Mouse (Mus musculus) thymus, postnatal 10 days (tissue): ENCODE data around the gene Scyl3.

Experiments
- DNase-seq, 2 experiments: peaks; one replicate each; pipeline ENCODE4 v3.0.0; 2021; ENCODE audit warnings: low spot score in 2 of 2

Scyl3 gene

DNA sequence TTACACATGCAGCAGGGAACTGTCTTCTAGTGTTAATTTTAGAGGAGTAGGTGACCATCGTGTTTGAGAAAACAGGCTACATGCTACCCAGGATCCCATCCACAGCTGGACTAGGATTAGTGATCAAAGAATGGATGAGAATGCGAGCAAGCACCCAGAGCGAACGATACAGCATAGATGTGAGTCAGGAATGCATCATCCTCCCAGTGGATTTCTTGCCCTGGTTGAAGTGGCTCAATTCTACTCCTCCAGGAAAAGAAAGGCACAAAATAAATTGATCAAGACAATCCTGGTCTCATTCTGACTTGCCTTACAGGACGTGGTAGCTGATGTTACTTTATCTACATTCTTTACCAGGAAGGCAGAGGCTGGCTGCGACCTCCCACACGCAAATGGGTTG lies at the start of gene Scyl3:
Scyl3 (plus strand) TSS at position 255 of the 400 bp plus-strand sequence.
- DNase-seq = no peak

DNA sequence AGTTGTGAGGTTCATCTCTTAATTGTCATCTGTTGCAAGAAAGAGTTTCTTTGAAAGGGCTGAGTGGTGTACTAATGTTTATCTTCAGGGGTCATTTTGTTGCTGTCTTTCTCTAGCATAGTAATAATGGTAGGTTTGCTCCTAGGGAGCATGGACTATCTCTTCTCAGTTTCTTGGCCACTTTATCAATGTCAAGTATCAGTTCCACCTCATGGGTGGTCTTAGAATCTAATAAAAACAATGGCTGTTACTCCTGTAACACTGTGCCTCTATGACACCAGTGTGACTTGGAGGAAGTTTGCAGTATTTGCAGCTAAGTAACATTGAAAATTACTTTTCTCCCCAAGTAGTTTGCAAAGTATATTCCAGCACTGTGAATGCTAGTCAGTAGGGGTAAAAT lies 39.3 kb upstream of the Scyl3 start:
- no peak for DNase-seq

DNA sequence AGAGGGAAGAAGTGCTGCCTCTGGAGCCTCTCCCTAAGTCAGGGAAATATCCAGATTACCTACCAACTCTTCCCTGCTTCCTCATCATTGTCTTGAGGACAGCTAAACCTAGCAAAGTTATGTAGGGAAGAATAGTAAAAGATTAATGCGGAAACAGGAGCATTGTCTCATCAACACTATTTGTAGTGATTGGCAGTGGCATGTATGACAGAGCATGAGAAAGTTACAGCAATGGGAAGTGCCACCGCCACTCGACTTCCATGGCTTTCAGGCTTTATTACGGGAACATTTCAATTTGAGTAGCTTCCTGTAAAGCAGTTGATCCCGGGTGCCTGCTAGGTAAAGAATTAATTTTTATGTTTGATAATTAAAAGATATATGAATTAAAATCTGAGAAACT lies 35.6 kb upstream of the Scyl3 start:
- no peak for DNase-seq

DNA sequence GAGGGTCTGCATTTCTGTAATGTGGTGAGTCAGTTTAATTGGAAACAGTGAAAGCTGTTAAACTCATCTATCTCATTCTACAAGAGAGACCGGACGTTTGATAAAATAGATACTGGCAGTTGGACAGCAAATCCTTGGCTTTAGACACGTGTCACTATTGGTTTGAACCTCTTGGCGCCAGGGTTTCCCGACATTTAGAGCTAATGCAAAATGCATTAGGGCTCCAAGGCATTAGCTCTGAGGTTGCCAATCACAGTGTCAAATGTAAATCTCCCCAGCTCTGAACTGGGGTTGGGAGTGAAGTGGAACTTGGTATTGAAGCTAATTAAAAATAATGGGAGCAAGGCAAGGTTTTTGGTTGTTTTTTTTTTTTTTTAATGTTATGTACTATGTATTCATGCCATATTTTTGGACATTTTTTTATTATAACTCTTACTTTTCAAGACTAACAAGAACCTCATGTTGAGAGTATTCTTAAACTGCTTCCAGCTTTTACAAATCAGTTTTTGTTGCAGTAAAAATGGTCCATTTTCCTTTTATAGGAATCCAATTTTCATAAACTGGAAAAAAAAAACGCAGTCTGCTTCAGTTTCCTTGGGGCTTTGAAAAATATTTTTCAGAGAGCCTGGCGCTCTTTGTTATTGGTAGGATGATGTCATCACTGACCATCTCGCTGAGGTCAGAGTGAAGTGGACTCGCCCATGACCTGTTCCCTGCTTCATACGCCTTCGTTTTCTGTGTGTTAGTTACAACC lies 34.9 kb upstream of the Scyl3 start:
- DNase-seq = no peak

DNA sequence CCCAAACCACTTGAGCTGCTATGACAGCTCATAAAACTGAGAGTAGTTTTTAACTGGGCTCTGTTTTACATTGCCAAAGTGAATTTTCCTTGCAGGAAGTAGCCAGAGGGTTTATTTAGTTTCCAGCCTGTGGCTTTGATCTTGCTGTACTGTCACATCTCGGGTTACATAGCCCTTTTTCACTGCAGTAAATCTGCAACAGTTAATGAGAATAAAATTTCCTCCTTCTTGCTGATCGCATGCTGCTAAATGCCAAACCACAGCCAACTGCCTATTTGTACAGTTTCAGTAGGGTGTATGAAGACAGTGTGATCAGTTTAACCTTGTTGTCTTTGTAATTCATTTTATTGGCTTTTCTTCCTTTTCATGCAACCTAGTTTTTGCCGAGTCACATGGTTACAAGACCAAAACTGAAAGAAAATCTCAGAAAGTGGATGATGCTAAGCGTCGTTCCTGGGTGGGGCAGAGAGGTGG lies 30.6 kb upstream of the Scyl3 start:
- no peak for DNase-seq

DNA sequence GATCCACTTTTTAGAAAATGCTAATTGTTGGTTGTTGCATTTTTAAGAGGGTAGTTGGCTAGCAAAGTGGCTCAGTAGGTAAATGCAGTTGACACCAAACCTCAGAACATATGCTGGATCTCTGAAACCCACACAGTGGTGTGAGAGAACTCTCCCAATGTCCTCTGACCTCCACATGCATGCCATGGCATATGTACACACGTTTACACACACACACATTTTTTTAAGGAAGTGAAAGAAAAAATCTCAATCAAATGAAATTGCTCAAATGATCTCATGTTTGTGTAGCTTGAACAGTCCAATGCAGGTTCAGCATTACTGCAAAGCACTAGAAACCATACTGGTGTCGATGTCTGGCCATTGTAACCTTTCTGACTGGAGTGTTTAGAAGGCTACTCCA lies 29.3 kb upstream of the Scyl3 start:
- DNase-seq = no peak

DNA sequence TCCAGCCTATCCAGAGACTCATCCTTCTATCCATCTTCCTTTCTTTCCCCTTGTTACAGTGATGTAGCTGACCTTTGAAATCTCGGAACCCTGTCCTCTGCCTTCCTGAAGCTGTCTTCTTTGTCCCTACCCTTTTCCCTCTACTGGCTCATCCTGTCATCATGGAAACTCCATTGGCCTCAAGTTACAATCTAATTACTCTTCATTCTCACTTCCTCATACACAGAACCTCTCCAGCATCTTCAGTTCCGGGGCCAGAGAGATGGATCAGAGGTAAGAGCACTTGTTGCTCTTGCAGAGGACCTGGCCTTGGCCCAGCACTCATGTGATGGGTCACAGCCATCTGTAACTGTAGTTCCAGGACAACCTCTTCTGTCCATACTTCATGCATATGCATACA lies 28.7 kb upstream of the Scyl3 start:
- no peak for DNase-seq

DNA sequence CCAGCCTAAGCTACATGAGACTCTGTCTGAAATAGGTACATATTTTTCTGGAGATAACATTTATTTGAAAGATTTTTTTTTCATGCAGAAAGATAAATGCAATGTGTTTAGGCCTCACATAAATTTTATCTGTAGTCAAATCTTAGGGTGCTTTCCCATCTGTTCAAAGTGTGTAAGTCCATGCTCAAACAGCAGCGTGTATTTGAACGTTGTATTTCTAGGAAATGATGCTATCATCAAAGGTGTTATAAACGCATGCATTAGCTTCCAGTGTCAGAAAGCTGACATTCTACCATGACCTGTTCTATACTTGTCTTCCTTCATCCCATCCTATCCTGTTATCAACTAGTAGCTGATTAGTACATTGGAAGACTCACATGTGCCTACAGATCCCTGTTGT lies 25.5 kb upstream of the Scyl3 start:
- no peak for DNase-seq

DNA sequence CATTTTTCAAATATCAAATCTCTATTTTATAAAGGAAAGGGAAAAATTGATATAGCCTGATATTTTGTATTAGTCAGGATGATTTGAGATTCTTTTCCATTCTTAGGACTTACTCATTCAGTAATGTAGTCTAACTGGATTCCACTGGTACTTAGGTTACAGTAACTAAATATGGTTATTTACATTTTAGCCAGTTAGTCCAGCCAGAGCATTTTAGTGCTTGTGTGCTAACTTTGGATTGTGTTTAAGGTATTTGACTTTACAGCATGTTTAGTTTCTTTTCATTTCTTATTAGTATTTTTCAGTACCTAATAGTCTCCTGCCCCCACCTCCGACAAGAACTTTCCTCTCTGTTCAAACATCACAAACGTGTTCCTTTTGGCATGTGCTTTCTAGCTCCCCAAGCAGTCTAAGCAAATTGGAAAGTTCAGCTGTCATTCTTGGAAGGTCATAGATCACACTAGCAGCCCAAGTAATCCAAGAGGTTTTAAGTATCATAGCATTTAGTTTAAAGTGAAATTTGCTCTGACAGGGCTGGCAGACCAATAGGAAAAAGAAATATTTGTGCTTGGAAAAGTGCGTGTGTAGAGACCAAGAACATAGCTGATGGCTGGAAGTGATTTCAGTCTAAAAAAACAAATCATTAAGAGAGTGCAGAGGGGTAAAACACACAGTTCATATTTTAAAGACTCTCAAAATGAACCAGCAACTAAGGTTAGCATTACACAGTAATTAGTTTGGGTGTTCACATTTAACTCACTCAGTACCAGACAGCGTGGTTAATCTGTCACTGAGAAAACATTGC lies 21.7 kb upstream of the Scyl3 start:
- DNase-seq = no peak

DNA sequence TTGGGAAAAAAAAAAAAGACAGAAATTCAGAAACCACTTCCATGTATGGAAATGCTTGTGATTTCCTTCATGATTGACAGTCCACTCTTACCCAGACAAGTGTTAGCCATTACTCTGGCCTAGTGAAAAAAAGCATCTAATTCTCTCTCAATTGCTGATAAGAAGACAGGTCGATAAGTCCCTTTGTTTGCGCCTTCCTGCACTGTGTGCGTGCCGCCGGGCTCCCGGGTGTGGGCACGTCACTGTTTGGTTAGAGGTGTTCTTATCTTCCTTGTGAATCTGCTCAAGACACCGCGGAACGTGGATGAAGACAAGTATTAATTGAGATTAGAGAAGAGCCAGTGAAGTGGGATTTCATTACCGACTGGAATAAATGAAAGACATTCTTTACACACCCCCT lies 20.5 kb upstream of the Scyl3 start:
- no peak for DNase-seq

DNA sequence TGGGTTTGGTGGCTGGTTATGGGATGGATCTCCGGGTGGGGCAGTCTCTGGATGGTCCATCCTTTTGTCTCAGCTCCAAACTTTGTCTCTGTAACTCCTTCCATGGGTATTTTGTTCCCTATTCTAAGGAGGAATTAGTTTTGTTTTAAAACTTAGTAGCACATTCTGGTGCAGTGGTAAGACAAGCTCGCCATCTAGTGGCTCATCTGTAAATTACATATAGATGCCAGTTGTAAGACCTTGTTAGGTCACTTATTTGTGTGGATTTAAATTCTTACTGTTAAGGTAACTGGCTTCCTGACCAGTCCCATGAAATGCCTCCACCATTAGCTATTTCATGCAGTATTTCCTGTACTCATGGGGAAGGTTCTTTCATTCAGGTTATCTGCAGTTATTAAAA lies 18.6 kb upstream of the Scyl3 start:
- peak in 1 of 2 experiments; percentile 33 for DNase-seq

DNA sequence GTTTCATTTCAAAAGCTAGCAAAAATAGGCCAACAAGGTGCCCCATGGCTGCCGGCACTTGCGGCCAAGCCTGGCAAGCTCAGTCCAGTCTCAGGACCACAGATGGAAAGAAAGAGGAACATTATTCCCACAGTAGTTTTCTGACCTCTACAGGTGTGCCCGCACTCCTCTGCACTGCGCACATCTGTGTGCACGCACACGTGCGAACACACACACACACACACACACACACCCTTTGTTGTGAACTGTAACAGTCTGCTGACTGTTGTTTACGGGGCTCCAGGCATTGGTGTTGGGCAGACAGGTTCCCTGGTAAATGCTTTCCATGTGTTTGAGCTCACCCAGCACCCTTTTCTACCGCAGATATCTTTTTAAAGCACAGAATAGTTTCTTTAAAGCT lies 18.1 kb upstream of the Scyl3 start:
- DNase-seq = no peak

DNA sequence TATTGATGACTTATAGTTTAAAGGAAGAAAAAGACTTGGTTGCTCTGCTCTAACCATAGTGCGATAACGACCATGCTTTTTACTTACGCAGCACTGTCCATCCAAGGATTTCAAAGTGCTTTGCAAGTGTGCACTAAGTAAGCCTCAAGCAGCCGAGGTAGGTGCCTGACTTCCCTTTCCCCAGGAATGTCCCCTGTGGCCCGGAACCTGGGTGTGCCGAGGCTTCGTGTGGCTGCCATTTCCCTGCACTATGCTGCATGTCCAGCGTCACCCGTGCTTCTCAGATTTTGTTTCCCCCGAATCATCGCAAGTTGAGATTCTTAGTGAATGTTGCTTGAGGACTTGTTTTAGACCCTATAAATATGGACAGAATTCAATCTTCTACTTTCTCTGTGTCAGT lies 16.9 kb upstream of the Scyl3 start:
- no peak for DNase-seq

DNA sequence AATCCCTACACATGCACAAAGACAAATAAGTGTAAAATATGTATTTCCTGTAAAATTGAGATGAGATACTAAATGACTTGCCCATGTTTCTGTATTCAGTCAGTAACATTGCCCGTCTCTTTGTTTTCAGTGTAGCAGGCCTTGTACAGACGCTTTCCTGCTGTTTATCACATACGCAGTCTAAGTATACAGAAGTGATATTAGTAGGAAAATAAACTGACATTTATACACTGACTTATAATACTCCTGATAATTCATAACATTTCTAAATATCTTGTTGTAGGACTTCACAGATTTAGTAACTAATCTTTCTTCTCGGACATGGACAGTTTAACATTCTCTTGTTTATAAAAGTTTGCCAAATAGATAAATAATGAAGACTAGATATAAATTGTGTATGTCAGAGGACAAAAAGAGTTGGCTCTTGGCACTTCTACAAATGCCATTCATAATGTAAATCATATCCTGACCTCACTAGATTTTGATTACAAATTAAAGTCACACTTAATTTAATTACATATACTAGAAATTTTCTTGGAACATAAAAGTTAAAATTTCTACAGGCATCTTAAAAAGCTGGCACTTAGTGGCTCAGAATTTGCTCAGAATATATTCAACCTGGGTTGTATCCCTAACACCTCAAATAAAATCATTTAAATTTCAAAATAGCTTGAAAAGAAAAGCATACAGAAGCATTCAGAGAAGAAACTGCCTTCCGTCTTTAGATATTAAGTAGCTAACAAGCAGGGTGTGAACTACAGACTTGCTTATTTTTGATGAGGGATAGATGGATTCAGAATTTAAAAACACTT lies 11.3 kb upstream of the Scyl3 start:
- no peak for DNase-seq

DNA sequence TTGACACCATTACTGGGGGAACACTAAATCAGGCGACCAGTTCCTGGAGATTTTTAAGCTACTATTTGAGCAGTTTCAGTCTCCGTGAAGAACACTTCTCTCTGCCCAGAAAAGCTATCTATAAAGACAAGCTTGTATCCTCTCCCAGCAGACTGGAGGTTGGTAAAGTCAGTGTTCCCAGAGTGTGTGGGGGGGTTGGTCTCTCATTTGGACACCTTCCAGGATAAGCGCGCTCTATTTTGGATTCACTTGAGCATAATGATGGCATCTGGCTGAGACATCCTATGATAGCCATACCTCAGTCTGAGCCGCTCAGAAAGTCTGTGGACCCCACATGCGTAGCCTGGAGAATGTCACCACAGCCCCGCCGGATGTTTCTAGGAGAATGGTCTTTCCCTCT lies 4.8 kb upstream of the Scyl3 start:
- no peak for DNase-seq

DNA sequence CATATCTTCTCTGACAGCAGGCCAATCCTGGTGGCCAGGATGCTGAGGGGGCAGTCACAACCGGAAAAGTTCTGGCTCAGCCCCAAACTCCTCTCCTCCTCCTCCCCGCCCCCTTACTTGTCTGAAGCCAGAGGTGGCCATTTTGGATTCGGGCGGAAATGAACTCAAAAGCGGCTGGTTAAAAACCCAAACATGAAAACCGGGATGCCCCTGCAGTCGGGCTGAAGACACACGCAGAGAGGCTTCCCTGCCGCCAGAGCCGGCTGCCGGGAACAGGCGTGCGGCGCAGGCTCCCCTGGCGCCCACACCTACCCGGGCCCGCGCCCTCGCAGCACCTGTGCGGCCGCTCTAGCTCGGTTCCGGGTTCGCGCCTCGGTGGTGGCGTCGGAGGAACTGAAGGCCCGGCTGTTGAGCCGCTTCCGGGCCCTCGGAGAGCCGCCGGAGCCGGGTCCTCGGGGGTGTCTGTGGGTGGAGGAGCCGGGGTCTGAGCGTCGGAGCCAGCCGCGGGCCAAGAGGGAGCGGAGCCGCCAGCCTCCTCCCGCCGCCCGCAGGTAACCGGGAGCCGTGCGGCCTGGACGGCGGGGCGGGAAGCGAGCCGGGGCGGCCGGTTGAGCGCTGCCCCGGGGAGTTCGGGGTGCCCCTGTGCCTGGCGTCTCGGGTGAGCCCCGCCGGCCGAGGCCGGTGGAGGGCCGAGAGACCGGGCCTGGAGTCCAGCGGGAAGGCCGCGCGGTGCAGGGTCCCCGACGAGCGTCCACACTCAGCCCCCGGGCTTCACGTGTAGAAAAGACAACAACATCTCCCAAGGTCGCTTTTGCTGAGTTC lies 947 bp downstream of the Scyl3 start:
- peak; percentile 81 to 84 for DNase-seq

DNA sequence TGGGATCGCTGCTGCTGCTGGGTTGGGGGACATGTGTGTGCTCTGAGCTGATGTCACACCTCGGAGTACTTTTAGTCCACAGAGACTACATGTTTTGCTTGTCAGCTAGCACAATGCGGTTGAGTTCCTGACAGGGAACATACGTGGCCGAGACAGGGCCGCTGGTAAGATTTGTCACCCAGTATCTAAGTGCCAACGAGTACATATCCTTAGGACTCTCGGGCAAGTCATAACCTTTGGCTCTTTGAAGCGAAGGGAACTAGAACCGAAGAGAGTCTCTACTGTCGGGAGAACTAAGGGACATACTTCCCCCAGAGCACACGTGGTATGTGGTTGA lies 1.5 kb downstream of the Scyl3 start:
- DNase-seq = no peak

DNA sequence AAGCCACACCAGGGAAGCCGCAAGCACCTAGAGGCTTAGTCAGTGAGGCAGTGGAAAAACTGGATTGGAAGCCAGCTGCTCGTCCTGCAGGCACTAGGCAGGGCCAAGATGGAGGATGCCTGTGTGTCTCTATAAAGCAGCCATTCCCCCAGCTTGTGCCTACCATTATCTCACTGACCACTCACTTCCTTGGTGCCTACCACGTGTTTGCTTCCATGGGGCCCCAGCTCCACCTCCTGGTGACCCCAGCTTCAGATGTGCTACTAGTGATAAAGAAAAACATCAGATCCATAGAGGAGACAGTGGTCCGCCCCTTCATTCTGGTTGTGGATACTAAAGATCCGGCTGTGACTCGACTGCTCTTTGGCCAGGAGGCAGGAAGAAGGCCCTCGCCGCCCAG lies 2.9 kb downstream of the Scyl3 start:
- no peak for DNase-seq

DNA sequence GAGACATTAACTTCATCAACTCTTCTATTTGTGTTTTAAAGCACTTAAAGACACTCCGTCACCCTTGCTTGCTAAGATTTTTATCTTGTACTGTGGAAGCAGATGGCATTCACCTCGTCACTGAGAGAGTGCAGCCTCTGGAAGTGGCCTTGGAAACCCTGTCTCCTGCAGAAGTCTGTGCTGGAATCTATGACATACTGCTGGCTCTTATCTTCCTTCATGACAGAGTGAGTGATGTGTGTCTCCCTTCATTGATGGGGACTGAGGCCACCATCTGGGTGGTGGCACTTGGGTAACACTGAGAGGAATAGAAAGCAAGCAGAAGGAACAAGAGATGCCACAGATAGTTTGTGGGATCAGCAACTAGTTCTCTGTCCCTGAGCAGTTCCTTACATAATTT lies 5.7 kb downstream of the Scyl3 start:
- no peak for DNase-seq

DNA sequence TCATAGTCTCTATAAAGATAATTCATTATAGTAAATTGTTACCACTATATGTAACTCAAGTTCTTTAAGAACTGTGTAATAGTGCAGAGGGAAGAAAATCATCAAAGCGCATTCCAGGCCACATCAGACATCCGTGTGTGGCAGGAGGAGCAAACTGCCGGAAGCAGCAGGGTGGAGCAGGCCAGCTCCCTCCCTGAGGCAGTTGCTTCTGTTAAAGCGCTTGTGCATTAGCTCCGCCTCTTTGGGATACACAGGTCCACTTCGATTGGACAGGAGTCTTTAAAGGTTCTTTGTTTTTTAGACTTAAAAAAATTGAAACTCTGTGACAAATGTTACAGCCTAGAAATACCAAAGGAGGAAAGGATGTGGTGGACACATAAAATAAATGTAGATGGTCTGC lies 13.2 kb downstream of the Scyl3 start:
- no peak for DNase-seq

DNA sequence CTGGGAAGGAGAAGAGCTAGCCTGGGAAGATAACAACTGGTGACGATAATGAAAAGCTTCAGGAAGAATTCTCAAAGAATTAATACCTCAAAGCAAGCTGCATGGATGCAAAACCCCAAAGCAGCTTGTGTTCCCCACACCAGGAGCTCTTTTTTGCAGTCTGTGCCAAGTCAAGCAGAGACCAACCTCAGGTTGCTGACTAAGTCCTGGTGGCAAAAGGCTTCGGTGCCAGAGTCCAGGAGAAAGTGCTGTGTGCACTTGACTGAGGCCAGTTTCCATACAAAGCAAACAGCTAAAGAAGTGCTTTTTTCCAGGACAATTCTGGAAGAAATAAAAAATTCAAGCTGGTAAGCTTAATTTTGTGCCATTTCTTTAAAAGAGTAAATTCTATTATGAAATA lies 24.5 kb downstream of the Scyl3 start:
- DNase-seq = no peak

DNA sequence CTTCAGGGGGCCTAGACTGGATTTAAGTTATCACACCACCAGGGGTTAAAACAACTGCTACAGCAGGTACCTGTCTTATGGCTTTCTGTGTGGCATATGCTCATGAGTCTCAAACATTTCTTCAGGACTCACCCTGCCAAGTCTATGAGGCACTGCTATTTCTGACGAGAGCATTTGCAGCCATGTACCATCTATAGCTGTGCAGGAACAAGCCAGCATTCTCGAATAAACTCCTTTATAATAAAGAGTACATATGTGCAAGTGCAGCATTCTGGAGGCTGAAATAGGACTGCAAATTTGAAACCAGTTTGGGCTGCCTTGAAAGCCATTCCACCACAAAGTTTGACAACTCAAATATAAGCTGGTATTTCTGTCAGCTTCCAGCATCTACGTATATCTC lies 29.1 kb downstream of the Scyl3 start:
- no peak for DNase-seq
